Mouse (Mus musculus) hindbrain, embryonic 10.5 days (tissue): ENCODE results near the gene 4930412O13Rik. TPM values are rescaled to one million over a fixed set of nuclear protein-coding genes. Genes with fewer than 3 reads are reported as not detected.

Experiments used
- polyA plus RNA-seq: library from polyadenylated mRNA; unstranded; fragments of >200 nt; fragmentation: Nextera tagmentation; extraction: Ambion mirVana; gene quantifications from 2 replicates; pipeline ENCODE4 v1.2.1, GENCODE M21; 2016

The 4930412O13Rik gene
- polyA plus RNA-seq, 1 experiment from 2014 or later: 1.0 TPM

Other genes starting within 250 kb of the 4930412O13Rik start
- 0.54 TPM in 1 of 2 replicates, not detected in the other for gene 9230102O04Rik, start 8.3 kb downstream of the 4930412O13Rik start, polyA plus RNA-seq
- 14.2 and 16.8 TPM in 2 replicates for gene Gata3, start 8.8 kb downstream of the 4930412O13Rik start, polyA plus RNA-seq
- 13.6 and 16.2 TPM in 2 replicates for gene Taf3, start 167.3 kb downstream of the 4930412O13Rik start, polyA plus RNA-seq
- 487 TPM in 2 replicates for gene Atp5c1, start 199.3 kb downstream of the 4930412O13Rik start, polyA plus RNA-seq
- gene Kin, start 199.3 kb downstream of the 4930412O13Rik start, polyA plus RNA-seq: 30.3 and 35.5 TPM in 2 replicates